Mouse (Mus musculus): ENCODE measurements at regions not wholly inside any gene's neighbourhood (a gene's known extent, or its start where the extent isn't known, plus 50 kb on each side); places are given as distances from the start of the nearest gene placed in this dataset.
A peak's percentile ranks its signal among the peaks of the same experiment; 100 is the strongest.

DNA sequence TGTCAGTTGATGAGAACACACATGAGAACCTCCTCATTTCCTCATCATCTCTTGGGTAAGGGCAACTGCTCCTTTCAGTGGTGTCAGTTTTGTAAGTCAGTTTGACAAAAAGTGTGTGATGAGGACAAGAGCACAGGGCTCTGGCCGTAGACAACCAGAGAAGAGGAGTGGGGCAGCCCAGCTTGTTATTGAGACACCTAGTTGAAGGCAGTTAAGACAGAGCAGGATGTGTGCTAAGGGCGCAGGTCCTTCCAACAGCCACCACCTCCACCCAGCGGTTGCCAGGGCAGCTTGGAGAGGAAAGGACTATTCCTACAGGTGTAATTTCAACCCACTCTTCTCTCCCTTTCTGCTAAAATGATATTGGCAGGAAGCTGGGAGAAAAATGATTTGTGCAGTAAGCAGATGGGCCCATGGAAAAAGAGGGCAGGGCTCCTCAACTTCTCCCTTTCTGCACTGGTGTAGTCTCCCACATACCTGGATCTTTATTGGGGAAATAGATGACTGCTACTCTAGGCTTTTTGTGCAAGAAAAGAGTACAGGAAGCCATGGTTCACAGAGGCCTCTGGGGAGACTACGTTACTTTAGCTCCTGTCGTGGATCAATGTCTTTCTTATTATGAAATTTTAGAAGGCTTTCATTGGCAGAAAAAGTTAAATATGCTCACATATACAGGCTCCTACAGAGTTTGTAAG lies 231.3 kb upstream of the Cited2 start:
- ATAC-seq (replicated peaks; ENCODE audit: poor library complexity), result peak; percentile 96

- no peak for ATAC-seq (replicated peaks; ENCODE audit: poor library complexity)
Observed at GRCm38 (mm10) chr10:17493137-17493536, 229.9 kb upstream of the Cited2 start.

DNA sequence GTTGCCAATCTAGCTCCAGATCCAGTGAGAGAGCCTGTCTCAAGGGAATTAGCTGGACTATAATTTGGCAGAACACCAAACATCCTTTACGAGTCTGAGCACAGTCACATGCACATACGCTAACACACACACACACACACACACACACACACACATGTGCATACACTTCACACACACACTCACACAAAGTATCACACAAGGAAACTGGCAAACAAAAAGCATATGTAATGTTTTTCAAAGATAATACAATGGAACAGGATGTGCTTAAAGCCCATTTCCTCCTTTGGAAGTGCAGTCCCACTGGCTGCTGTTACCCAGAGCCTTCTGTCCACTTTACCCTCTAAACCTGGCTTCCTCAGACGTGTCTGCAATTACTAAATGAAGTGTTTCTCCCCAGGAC lies 226.2 kb upstream of the Cited2 start:
- ATAC-seq (replicated peaks; ENCODE audit: poor library complexity), result no peak

DNA sequence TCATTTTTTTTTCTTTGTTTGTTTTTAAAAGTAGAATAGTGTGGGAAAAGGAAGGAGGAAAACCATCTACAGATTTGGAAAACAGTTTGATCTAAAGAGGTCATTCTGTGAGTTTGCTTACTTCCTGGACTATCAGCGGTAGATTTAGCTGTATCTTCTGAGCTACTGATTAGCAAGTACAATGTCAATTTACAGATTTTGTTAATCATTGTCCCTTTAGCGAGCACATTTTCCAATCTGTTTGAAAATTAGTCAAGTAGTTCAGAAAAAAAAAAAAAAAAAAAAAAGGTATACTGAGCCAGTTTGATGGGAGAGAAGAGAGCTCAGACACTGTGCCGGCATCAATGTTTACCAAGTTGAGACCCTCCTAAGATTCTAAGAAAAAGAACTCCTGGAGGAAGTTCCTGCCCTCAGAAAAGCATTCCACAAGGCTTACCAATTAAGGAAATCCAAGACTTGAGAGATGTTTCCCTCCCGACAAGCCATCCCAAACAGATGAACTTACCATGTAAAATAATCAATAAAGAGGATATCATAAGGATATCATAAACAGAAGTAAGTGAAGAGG lies 212.3 kb upstream of the Cited2 start:
- no peak for ATAC-seq (replicated peaks; ENCODE audit: poor library complexity)

DNA sequence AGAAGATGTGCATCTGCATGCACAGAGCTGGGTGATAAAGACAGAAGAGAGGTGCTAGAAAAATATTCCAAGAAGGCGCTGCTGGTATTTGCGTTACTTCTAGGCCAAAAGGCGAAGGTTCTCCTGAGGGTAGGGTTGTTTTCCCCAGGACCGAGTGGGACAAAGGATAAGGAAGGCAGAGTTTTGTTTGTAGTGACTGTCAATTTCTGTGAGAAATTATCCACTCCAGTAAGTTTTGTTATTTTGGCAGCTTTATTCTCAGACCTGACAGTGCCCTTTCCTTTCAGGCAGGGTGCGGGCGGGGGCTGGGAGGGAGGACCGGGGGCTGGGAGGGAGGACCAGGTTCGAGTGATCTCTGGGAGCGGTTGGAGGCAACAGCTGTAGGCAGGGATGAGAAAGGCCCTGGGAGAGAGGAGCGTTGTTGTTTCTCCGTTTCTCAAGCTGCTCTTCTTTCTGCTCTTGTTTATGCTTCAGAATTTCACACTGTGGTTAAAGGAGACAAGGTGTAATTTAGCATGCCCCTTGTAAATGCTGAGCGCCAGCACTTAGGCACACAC lies 211.2 kb upstream of the Cited2 start:
- ATAC-seq (replicated peaks; ENCODE audit: poor library complexity), result no peak

GRCm38 (mm10) chr10:17512487-17512886 lies 210.5 kb upstream of the Cited2 start:
- ATAC-seq (replicated peaks; ENCODE audit: poor library complexity), result no peak

- no peak for ATAC-seq (replicated peaks; ENCODE audit: poor library complexity)
Observed at GRCm38 (mm10) chr10:17513756-17514155, 209.3 kb upstream of the Cited2 start.

DNA sequence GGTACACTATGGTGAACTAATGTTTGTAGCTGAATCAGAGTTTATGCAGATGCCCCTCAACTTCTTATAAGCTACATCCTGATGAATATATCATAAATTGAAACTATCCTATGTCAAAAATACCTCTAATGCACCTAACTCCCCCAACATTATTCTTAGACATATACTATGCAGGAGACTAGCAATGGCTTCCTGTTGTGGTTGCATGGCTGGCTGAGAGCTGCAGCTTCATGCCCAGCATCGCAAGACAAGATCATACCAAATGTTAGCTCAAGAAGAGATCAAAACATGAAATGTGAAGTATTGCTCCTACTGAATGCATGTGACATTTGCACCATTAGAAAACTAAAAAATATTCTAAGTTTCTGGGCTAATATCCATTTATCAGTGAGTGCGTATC lies 206.9 kb upstream of the Cited2 start:
- no peak for ATAC-seq (replicated peaks; ENCODE audit: poor library complexity)

DNA sequence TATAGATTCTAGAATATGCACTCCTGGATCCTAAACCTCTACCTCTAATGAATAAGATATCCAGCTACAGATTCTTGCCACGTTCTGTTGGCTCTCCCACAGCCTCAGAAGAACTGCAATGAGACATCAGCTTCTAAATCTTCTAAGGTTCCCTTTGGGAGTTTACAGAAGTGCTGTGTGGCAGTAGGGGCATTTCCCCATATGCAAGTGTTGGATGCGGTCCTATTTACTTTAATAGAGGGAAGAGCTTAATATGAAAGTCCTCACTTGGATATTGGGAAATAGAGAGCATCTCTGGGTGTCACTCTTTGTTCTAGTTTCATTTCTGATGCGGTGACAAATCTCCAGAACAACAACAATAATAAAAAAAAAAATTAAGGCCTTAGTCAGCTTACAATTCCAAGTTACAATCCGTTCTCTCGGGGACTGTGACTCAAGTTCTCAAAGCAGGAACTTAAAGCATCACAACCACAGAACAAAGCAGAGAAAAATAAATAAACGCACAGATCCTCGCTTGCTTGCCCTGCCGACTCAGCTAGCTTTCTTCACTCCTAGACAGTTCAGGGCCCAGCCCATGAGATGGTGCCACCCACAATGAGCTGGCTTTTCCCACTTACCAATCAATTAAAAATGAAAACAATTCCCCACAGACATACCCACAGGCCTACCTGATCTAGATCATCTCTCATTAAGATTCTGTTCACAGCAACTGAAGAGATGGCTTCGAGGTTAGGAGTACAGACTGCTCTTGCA lies 204.4 kb upstream of the Cited2 start:
- peak; percentile 64 for ATAC-seq (replicated peaks; ENCODE audit: poor library complexity)

DNA sequence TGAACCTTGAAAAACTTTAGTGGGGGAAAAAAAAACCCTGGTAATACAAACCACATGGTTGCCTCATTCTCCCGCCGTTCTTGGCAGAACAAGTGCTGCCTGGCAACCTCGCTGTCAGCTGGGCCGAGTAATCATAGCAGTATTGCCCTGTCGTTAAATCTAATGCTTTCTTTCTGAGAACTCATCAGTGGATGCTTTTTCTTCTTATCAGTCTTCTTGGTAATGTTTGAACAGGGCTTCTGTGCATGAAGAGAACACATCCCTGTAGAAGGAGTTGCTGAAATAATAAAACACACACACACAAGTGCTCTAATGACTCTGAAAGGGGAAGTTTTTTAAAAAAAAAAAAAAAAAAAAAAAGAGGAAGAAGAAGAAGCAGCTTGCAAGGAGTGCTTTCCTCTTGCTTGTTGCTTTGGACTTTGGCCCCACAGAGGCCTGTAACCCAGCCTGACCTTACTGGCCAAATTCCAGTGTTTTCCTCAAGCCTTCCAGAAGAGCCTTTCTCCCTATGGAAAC lies 200.9 kb upstream of the Cited2 start:
- peak; percentile 91 for ATAC-seq (replicated peaks; ENCODE audit: poor library complexity)

DNA sequence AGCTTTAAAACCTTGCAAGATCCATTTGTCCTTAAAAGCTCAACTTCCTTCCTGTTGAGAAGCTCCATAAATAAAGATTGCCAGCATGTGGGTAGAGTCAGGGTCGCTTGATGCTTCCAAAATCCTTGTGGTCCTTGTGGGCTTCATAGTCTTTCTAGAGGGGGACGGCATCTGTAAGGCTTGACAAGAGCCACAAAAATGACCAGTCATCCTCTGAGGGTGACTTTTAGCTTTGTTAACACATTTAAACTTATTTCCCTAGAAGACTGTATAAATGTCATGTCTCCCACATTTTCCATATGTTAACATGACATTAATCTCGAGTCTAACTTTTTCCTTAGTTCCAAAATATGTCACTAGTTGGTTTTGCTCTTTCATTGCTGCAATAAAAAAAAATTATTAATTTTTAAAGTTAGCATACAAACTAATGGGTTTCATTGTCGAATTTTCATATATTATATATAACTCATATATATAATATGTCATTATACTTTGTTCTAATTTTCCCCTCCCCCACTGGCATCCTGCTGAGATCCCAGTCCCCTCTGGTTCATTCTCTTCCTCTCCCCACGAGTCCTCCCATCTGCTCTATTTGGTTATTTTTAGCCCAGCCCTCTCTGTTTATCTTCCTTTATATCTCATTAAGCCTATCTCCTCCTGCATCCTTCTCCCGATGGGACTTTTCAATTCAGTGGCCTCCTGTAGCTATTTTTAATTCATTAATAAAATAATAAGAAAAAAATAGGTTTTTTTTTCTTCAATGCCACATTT lies 199.3 kb upstream of the Cited2 start:
- ATAC-seq (replicated peaks; ENCODE audit: poor library complexity), result no peak

GRCm38 (mm10) chr10:17527151-17527737 lies 195.8 kb upstream of the Cited2 start:
- ATAC-seq (replicated peaks; ENCODE audit: poor library complexity), result peak; percentile 47

DNA sequence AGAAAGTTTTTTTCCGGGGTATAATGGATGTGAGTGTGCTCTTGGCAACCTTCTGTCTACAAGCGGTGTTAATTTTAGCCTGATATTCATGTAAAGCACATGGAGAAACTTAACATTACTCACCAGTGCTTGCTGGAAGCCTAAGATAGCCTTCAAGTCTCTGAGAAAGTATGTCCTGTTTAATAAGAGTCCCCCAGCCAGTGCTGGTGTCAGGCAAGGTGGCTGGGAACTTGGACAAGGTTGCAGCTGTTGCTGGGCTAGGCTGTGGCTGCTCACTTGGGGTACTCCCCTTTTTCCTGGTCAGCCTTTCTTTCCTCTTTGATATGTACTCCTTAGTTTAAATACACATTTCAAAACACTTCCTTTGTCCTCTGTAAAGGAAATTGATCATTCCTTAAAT lies 194.9 kb upstream of the Cited2 start:
- ATAC-seq (replicated peaks; ENCODE audit: poor library complexity), result peak; percentile 63

DNA sequence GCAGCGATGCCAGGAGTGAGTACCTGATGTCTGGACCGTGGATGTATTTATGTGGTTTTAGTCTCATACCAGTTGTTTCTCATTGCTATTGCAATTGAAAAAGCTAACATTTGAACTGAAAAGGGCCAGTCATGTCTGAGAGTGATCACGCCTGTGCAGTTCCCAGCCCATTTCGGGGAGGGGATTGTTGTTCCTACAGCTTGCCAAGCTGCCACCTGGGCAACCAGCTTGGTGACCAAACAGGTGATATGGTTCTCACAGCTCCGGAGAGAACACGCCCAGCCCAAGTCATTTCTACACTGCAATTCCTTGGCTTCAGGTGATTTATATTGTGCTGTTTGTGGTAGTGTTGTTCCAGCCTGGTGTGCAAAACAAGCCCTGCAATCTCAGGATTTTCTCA lies 194.2 kb upstream of the Cited2 start:
- no peak for ATAC-seq (replicated peaks; ENCODE audit: poor library complexity)

GRCm38 (mm10) chr10:17529851-17530509 lies 193.0 kb upstream of the Cited2 start:
- ATAC-seq (replicated peaks; ENCODE audit: poor library complexity), result no peak

- no peak for ATAC-seq (replicated peaks; ENCODE audit: poor library complexity)
Observed at GRCm38 (mm10) chr10:17531021-17531420, 192.0 kb upstream of the Cited2 start.

DNA sequence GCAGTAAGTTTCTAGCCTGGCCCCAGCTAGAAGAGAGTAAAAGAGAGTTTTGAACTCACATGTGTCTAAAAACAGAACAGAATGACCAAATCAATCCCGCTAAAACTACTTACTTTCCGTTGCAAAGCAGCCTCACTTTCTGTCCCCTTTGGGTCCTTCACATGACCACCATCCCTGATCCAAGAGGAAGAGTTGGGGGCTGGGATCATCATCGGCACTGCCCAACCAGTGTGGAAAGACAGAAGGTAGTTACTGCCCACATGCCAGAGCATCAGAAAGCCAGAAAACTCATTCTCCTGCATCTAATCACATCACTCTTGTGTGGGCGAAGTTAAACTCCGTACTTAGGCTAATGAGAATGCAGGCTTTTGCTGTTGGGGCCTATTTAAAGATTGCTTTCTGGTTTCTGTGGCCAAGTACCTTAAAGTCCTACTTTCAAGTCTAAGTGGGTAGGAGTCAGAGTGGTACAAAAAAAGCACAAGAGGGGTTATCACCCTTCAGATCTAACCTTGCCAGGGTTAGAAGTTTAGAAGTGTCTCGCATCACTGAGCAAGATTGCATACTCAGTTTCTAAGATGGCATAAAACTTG lies 184.0 kb upstream of the Cited2 start:
- ATAC-seq (replicated peaks; ENCODE audit: poor library complexity), result no peak

DNA sequence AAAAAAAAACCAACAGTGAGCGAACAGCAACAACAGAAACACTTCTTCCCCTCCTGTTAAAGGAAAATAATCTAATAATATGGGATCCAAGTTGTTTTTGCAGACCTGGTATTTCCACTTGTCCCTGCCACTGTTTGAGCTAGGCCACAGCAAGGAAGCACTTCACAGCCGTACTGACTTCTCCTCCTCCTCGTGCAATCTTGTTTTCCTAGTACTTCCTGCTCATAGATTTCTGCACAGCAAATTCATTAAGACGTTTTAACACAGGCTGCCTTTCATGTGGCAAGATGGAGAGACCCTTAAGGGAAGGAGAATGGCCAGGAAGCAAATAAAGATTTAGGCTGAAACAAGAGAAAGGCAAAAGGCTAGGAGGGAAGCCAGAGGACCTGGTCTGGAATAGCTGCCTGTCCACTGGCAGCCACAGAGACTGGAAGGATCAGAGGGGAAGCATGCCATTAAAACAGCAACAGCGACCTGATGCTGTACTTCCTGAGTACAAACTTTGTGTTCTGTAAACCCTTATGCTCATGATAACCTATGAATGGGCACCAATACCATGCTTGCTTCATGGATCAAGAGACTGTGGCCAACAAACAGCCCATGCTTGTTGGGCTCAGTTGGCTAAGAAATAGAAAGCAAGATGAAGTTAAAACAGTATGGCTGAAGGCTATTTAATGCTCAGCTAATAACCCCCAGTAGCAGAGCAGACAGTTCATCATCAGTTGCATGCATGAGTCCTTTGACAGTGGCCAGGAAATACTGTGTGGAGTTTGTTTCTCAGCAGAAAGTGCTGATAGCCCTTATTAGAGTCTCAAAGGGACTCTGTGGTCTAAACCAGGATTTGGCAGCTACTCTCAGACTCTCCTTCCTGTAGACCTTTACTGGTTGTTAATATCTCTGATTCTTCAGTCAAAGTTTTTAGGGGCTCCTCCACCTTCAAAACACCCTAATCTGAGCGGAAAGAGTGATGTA lies 182.3 kb upstream of the Cited2 start:
- ATAC-seq (replicated peaks; ENCODE audit: poor library complexity), result peak; percentile 39

All from megakaryocyte progenitor cell, adult 5-6 weeks (primary cell).